Comparison of ENCODE assay signal across 8 mouse cellular contexts in the genomic region with DNA sequence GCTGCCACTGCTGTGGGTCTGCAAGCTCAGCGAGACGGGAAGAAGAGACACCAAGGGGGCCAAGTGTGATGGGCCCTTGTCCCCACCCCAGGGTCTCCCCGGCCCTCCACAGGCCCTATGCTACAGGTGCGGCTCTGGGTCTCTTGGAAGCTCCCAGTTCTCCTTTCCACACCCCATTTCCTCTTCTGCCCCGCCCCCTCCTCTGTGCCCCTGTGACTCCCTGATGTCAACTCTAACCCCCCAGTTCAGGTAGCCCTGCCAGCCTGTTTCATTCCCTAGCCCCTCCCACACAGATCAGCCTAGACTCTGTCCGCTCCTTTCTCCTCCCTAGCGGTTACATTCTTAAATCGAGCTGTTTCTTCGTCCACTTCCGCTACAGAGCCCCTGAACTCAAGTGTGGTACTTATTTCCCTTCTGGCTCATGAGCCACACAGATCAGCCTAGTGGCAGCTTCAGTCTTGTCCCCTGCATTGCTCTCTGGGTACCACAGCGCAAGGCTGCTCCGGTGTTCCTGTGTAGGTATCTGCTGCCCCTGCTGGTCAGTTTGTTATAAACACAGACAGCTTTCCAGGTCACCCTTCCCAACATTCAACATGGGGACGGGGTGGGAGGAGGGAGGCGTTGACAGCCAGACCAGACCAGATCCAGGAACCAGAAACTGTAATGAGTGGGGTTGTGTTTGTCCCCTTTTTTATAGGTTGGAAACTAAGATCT. TPM values are rescaled to one million over a fixed set of nuclear protein-coding genes. Genes with fewer than 3 reads are reported as not detected.
DNase-seq lines count a peak whose midpoint lies in the region; ATAC-seq lines count a peak whose summit lies in the region.

No protein-coding gene starts in this region.

- peak overlapping the region; percentile 13; the same call in 1 of the 2 replicates for H3K4me2 ChIP-seq in forebrain, embryonic 11.5 days (ENCODE audit: low read depth, low read length, severe bottlenecking)
- no peak overlapping the region; the same call in 1 of the 2 replicates for H3K4me2 ChIP-seq in heart, embryonic 16.5 days (ENCODE audit: low read depth, low read length)
- peak overlapping the region; percentile 6; the same call in 1 of the 2 replicates for H3K4me2 ChIP-seq in liver, embryonic 12.5 days
- no peak overlapping the region; the same call in 1 of the 2 replicates for H3K4me2 ChIP-seq in stomach, embryonic 14.5 days (replicated peaks; ENCODE audit: low read depth, low read length)

- no peak overlapping the region for H3K27ac ChIP-seq in forebrain, embryonic 11.5 days (ENCODE audit: low read depth, low read length)
- no peak overlapping the region for H3K27ac ChIP-seq in heart, embryonic 16.5 days (ENCODE audit: low read length)
- no peak overlapping the region for H3K27ac ChIP-seq in liver, embryonic 12.5 days
- no peak overlapping the region for H3K27ac ChIP-seq in stomach, embryonic 14.5 days (ENCODE audit: low read length)

- no peak overlapping the region for H3K9ac ChIP-seq in forebrain, embryonic 11.5 days (ENCODE audit: low read length)
- H3K9ac ChIP-seq in heart, embryonic 16.5 days (ENCODE audit: low read length) = no peak overlapping the region
- no peak overlapping the region for H3K9ac ChIP-seq in liver, embryonic 12.5 days
- no peak overlapping the region for H3K9ac ChIP-seq in stomach, embryonic 14.5 days (replicated peaks; ENCODE audit: low read depth, low read length)

- H3K36me3 ChIP-seq in forebrain, embryonic 11.5 days (ENCODE audit: control insufficient read depth, insufficient read depth, low read length) = no peaks in the 10 kb centered on the region
- no peaks in the 10 kb centered on the region for H3K36me3 ChIP-seq in heart, embryonic 16.5 days (ENCODE audit: control insufficient read depth, insufficient read depth)
- no peaks in the 10 kb centered on the region for H3K36me3 ChIP-seq in liver, embryonic 12.5 days
- no peaks in the 10 kb centered on the region for H3K36me3 ChIP-seq in stomach, embryonic 14.5 days (ENCODE audit: control insufficient read depth, insufficient read depth, low read length)

- peak; percentile 72 for ATAC-seq in forebrain, embryonic 11.5 days (replicated peaks; ENCODE audit: low FRiP score)
- peak; percentile 79 for ATAC-seq in heart, embryonic 16.5 days (replicated peaks; ENCODE audit: extremely low read depth, insufficient read depth, low FRiP score)
- ATAC-seq in liver, embryonic 12.5 days = peak; percentile 42; the same call in 1 of the 2 replicates
- ATAC-seq in stomach, embryonic 14.5 days (ENCODE audit: insufficient number of reproducible peaks, insufficient read depth, low FRiP score, low read depth) = peak; percentile 88

- H3K9me3 ChIP-seq in forebrain, embryonic 11.5 days (ENCODE audit: control insufficient read depth, low read length) = no peaks in the 10 kb centered on the region
- H3K9me3 ChIP-seq in heart, embryonic 16.5 days (replicated peaks; ENCODE audit: control insufficient read depth, low read length) = no peaks in the 10 kb centered on the region
- H3K9me3 ChIP-seq in liver, embryonic 12.5 days (replicated peaks) = no peaks in the 10 kb centered on the region
- H3K9me3 ChIP-seq in stomach, embryonic 14.5 days (ENCODE audit: control insufficient read depth, low read depth, low read length) = no peaks in the 10 kb centered on the region

- H3K4me3 ChIP-seq in forebrain, embryonic 11.5 days (ENCODE audit: low read depth, low read length) = no peak overlapping the region
- H3K4me3 ChIP-seq in heart, embryonic 16.5 days (ENCODE audit: low read length) = no peak overlapping the region
- no peak overlapping the region for H3K4me3 ChIP-seq in liver, embryonic 12.5 days
- H3K4me3 ChIP-seq in stomach, embryonic 14.5 days (ENCODE audit: low read depth, low read length) = no peak overlapping the region

- peak; percentile 76 for DNase-seq in CD4-positive, CD25-positive, alpha-beta regulatory T cell, adult 2 months (ENCODE audit: low read depth, low spot score)
- peak; percentile 61 for DNase-seq in brain, embryonic 18.5 days (ENCODE audit: low read depth, low spot score)
- DNase-seq in forebrain, embryonic 11.5 days (ENCODE audit: low spot score) = peak; percentile 89
- DNase-seq in kidney, postnatal 14 days = peak; percentile 91
- peak; percentile 72 for DNase-seq in neural tube, embryonic 10.5 days (ENCODE audit: extremely low spot score, low spot score)

- no peaks in the 10 kb centered on the region for H3K4me1 ChIP-seq in forebrain, embryonic 11.5 days (replicated peaks; ENCODE audit: control insufficient read depth, insufficient read depth, low read length)
- H3K4me1 ChIP-seq in heart, embryonic 16.5 days (ENCODE audit: control insufficient read depth, insufficient read depth, low read length) = no peaks in the 10 kb centered on the region
- H3K4me1 ChIP-seq in liver, embryonic 12.5 days = no peaks in the 10 kb centered on the region; the same call in 1 of the 2 replicates
- H3K4me1 ChIP-seq in stomach, embryonic 14.5 days (ENCODE audit: control insufficient read depth, insufficient read depth, low read length) = peaks cover 4% of the 10 kb centered on the region; the same call in 1 of the 2 replicates

- 12% methylated on average over 14 of the region's 14 CpGs for WGBS in forebrain, embryonic 11.5 days
- 15% methylated on average over 14 of the region's 14 CpGs for WGBS in heart, embryonic 16.5 days
- WGBS in liver, embryonic 12.5 days (ENCODE audit: insufficient replicate concordance) = 5% methylated on average over 12 of the region's 14 CpGs
- WGBS in stomach, embryonic 14.5 days = 12% methylated on average over 14 of the region's 14 CpGs

- no peaks in the 10 kb centered on the region for H3K27me3 ChIP-seq in forebrain, embryonic 11.5 days (ENCODE audit: control insufficient read depth, insufficient read depth, low read length)
- H3K27me3 ChIP-seq in heart, embryonic 16.5 days (ENCODE audit: control insufficient read depth, insufficient read depth, low read length) = peaks cover 12% of the 10 kb centered on the region; the same call in 1 of the 2 replicates
- H3K27me3 ChIP-seq in liver, embryonic 12.5 days (replicated peaks) = peaks cover 23% of the 10 kb centered on the region
- no peaks in the 10 kb centered on the region for H3K27me3 ChIP-seq in stomach, embryonic 14.5 days (ENCODE audit: control insufficient read depth, insufficient read depth, low read length)

RNA-seq across cellular contexts. Expression of gene Ece1, which starts 26.3 kb away (rescaled TPM):
- 35.0 and 35.2 TPM in 2 replicates for polyA plus RNA-seq in forebrain, embryonic 11.5 days (2014; fragmentation: Nextera tagmentation; extraction: Ambion mirVana)
- 57.2 and 69.2 TPM in 2 replicates for polyA plus RNA-seq in heart, embryonic 16.5 days (2015; fragmentation: Nextera tagmentation; extraction: Ambion mirVana)
- polyA plus RNA-seq in liver, embryonic 12.5 days (2016; fragmentation: Nextera tagmentation; extraction: Ambion mirVana) = 17.8 and 18.5 TPM in 2 replicates
- 80.6 and 83.2 TPM in 2 replicates for polyA plus RNA-seq in stomach, embryonic 14.5 days (2014; fragmentation: Nextera tagmentation; extraction: Ambion mirVana)

RNA-seq across cellular contexts. Expression of gene Alpl, which starts 39.6 kb away (rescaled TPM):
- 16.1 and 18.1 TPM in 2 replicates for polyA plus RNA-seq in forebrain, embryonic 11.5 days (2014; fragmentation: Nextera tagmentation; extraction: Ambion mirVana)
- polyA plus RNA-seq in heart, embryonic 16.5 days (2015; fragmentation: Nextera tagmentation; extraction: Ambion mirVana) = 3.6 TPM in 2 replicates
- 5.1 and 6.5 TPM in 2 replicates for polyA plus RNA-seq in liver, embryonic 12.5 days (2016; fragmentation: Nextera tagmentation; extraction: Ambion mirVana)
- 21.9 and 24.9 TPM in 2 replicates for polyA plus RNA-seq in stomach, embryonic 14.5 days (2014; fragmentation: Nextera tagmentation; extraction: Ambion mirVana)

Comparison
In these comparisons a context has a peak if more than half of its experiments do, and no peak if none do; other contexts are left out.
1. H3K4me2 ChIP-seq: peak in forebrain, embryonic 11.5 days (single experiment) and liver, embryonic 12.5 days (single experiment); none in heart, embryonic 16.5 days (single experiment) and stomach, embryonic 14.5 days (single experiment).
2. Peak in every context shown above with its lines, with median percentiles within 50 percentile points of each other: DNase-seq and ATAC-seq.